Mouse (Mus musculus) hindbrain, embryonic 15.5 days (tissue): ENCODE results near the gene Zfp106. TPM values are rescaled to one million over a fixed set of nuclear protein-coding genes. Genes with fewer than 3 reads are reported as not detected.

Source experiments
- ATAC-seq: fragments of 200-750 bp; cut with Nextera tagmentation; 2 replicates; pipeline ENCODE4 v1.8.0; 2017; ENCODE audit warnings: low read depth, moderate number of reproducible peaks, moderate TSS enrichment; ENCODE audit not compliant: low FRiP score
- H3K27ac ChIP-seq: fragments of 300-500 bp; sonication (generic); replicated peaks from 2 replicates; pipeline ENCODE4 v1.5.1; 2015; ENCODE audit warnings: mild to moderate bottlenecking, inconsistent platforms
- H3K27me3 ChIP-seq: fragments of 300-500 bp; sonication (generic); 2 replicates; pipeline ENCODE4 v1.6.1; 2015; ENCODE audit warnings: control low read depth, inconsistent platforms
- H3K36me3 ChIP-seq: fragments of 300-500 bp; sonication (generic); 2 replicates; pipeline ENCODE4 v1.6.1; 2015; ENCODE audit warnings: control low read depth, inconsistent platforms
- H3K4me1 ChIP-seq: fragments of 300-500 bp; sonication (generic); replicated peaks from 2 replicates; pipeline ENCODE4 v1.6.1; 2015; ENCODE audit warnings: control low read depth, inconsistent platforms
- H3K4me2 ChIP-seq: fragments of 300-500 bp; sonication (generic); 2 replicates; pipeline ENCODE4 v1.6.1; 2015; ENCODE audit warnings: moderate library complexity, mild to moderate bottlenecking, inconsistent platforms
- H3K4me3 ChIP-seq: fragments of 300-500 bp; sonication (generic); 2 replicates; pipeline ENCODE4 v1.5.1; 2015; ENCODE audit warnings: mild to moderate bottlenecking, inconsistent platforms
- H3K9ac ChIP-seq: fragments of 300-500 bp; sonication (generic); 2 replicates; pipeline ENCODE4 v1.6.1; 2015; ENCODE audit warnings: inconsistent platforms
- H3K9me3 ChIP-seq: fragments of 300-500 bp; sonication (generic); 2 replicates; pipeline ENCODE4 v1.6.1; 2016; ENCODE audit warnings: control low read depth, inconsistent platforms
- WGBS: fragments of 180-500 bp; shearing (Covaris S2); methylation state at CpG from one replicate; pipeline ENCODE4 v1.1.7; 2015; 5-methylcytosine and 5-hydroxymethylcytosine counted together
- polyA plus RNA-seq: library from polyadenylated mRNA; unstranded; fragments of >200 nt; fragmentation: Nextera tagmentation; extraction: Ambion mirVana; gene quantifications from 2 replicates; pipeline ENCODE4 v1.2.1, GENCODE M21; 2015

Gene Zfp106
- 39.3 and 43.1 TPM in 2 replicates for polyA plus RNA-seq

DNA sequence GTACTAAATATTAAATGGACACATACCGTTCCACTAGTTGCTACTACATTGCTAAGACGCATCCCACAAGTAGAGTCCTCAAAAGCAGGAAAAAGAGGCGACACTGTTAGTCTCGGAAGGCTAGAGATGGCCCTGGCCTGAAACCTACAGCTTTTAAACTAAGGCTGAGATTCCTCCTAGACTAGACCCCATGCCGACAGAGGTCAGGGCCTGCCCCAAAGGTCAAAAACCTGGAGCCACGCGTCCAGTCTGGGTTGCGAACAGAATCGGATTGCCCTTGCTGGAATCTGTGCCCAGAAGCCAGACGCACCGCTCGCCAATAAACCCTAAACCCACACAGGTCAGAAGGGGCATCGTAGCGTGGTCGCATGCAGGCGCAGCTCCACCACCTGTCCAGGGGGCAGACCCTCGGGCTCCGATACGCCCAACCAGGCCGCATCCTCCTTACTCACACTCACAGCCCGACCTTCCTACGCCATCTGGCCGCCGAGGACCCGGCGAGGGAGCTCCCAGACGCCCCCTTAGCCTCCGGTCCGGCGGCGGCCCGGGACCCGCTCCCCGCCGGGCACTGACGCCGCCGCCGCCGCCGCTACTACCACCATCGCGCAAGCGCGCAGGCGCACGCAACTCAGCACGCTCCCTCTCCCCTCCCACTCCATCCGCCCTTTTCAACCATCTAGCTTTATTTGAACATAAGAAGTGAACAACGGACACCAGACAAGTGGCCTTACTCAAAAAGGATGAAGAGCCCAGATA is at the start of gene Zfp106:
Gene Zfp106 (minus strand): TSS at position 609 of the 756 bp plus-strand sequence.
- H3K9ac ChIP-seq = peak within 1 kb of the TSS; percentile 87
- H3K4me3 ChIP-seq = peak within 1 kb of the TSS; percentile 68
- H3K36me3 ChIP-seq = no peaks in the 10 kb centered on the region
- peak within 1 kb of the TSS; percentile 69 for H3K4me2 ChIP-seq
- no peaks in the 10 kb centered on the region for H3K27me3 ChIP-seq
- H3K9me3 ChIP-seq = no peaks in the 10 kb centered on the region
- under 1% methylated on average over 50 of the region's 50 CpGs for WGBS
- peak; percentile 91 for ATAC-seq
- H3K27ac ChIP-seq = peak within 1 kb of the TSS; percentile 74
- H3K4me1 ChIP-seq = peaks cover 24% of the 10 kb centered on the region

GRCm38 (mm10) chr2:120608830-120609723 is 45.4 kb upstream of the Zfp106 start, which contains the start of the genes Haus2 and Lrrc57:
Gene Haus2, plus strand, starts transcription at chr2:120609383.
Gene Lrrc57, minus strand, starts transcription at chr2:120609520.
- H3K4me3 ChIP-seq = peak within 1 kb of the TSS; percentile 99
- no peaks in the 10 kb centered on the region for H3K27me3 ChIP-seq
- no peaks in the 10 kb centered on the region for H3K9me3 ChIP-seq
- H3K9ac ChIP-seq = peak within 1 kb of the TSS; percentile 97
- ATAC-seq = peak; percentile 96
- peak within 1 kb of the TSS; percentile 90 for H3K27ac ChIP-seq
- H3K4me1 ChIP-seq = peaks cover 24% of the 10 kb centered on the region
- peaks cover 22% of the 10 kb centered on the region for H3K36me3 ChIP-seq
- under 1% methylated on average over 52 of the region's 52 CpGs for WGBS
- peak within 1 kb of the TSS; percentile 96 for H3K4me2 ChIP-seq

GRCm38 (mm10) chr2:120606021-120606690 is 42.5 kb upstream of the Zfp106 start:
- Histone ChIP-seq H3K4me1 (peaks cover 24% of the 10 kb centered on the region), H3K4me2 (no peak overlapping the region), H3K4me3 (no peak overlapping the region), H3K27ac (no peak overlapping the region), H3K9ac (no peak overlapping the region), H3K9me3 (no peaks in the 10 kb centered on the region), H3K27me3 (no peaks in the 10 kb centered on the region), H3K36me3 (peaks cover 23% of the 10 kb centered on the region)
- 85% methylated on average over 6 of the region's 6 CpGs for WGBS
- ATAC-seq = no peak

DNA sequence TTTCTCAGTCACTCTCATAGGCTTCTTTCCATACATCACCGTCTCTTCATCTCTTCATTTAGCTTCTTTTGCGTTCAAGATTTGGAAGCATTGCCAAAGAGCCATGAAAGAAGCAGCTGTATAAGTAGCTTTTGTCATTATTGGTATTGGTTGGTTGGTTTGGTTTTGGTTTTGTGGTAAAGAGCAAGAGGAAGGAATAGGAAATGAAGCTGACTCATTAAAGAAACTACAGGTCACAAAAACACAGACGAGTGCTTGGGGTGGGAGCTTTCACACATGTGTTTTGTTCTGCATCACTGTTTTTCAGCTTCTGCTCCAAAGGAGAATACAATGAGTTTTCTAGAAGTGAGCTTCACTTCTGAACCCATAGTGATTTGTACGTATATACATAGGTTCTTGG is 35.9 kb upstream of the Zfp106 start:
- H3K9ac ChIP-seq = no peak overlapping the region
- no peak for ATAC-seq
- no peaks in the 10 kb centered on the region for H3K9me3 ChIP-seq
- no peak overlapping the region for H3K4me3 ChIP-seq
- H3K4me2 ChIP-seq = no peak overlapping the region
- no peaks in the 10 kb centered on the region for H3K27me3 ChIP-seq
- 90% methylated on average over 4 of the region's 4 CpGs for WGBS
- peaks cover 61% of the 10 kb centered on the region for H3K36me3 ChIP-seq
- H3K27ac ChIP-seq = no peak overlapping the region
- no peaks in the 10 kb centered on the region for H3K4me1 ChIP-seq

DNA sequence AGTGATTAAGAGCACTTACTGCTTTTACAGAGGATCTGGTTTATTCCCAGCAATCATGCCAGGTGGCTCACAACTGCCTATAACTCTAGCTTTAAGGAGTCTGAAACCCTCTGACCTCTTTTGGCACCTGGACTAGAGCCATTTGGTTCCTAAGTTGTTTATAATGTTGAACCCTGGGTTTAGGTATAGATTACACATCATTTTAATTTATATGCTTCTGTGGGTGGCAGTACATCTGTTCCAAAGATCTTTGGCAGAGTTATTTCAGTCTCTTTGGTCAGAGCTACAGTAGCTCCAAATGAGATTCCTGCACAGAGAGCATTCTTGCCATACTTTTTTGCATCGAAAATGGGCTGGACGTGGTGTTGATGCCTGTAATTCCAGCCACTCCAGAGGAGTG is 34.1 kb upstream of the Zfp106 start:
- H3K27ac ChIP-seq = no peak overlapping the region
- no peak overlapping the region for H3K9ac ChIP-seq
- peaks cover 54% of the 10 kb centered on the region for H3K36me3 ChIP-seq
- H3K4me1 ChIP-seq = no peaks in the 10 kb centered on the region
- 93% methylated on average over 2 of the region's 2 CpGs for WGBS
- ATAC-seq = no peak
- no peak overlapping the region for H3K4me3 ChIP-seq
- H3K27me3 ChIP-seq = no peaks in the 10 kb centered on the region
- no peak overlapping the region for H3K4me2 ChIP-seq
- no peaks in the 10 kb centered on the region for H3K9me3 ChIP-seq

GRCm38 (mm10) chr2:120592227-120592626 is 28.6 kb upstream of the Zfp106 start:
- WGBS = 90% methylated on average over 1 of the region's 1 CpGs

DNA sequence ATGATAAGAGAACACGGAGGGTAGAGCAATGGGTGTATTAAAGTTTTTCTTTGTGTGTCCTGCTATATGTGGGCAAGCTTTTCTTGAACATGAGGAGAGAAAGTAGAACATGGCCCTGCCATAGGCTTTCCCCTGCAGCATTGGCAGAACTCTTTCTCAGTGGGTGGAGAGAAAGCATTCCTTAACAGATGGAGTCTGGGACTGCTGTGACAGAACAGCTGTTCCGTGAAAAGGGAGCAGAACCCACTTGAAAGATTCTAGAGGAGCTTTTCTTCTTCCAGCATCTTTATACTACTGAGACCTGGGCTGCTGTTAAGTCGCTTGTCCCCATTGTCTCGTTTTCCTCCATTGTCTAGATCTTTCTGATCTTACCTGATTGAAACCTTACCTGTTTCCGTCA is 26.1 kb upstream of the Zfp106 start:
- peaks cover 31% of the 10 kb centered on the region for H3K36me3 ChIP-seq
- WGBS = 85% methylated on average over 5 of the region's 5 CpGs

More at GRCm38 (mm10) chr2:120592227-120592626, 28.6 kb upstream of the Zfp106 start:
- no peak for ATAC-seq
- H3K27ac ChIP-seq = no peak overlapping the region
- H3K27me3 ChIP-seq = no peaks in the 10 kb centered on the region
- H3K9ac ChIP-seq = no peak overlapping the region
- H3K4me1 ChIP-seq = no peaks in the 10 kb centered on the region
- peaks cover 28% of the 10 kb centered on the region for H3K36me3 ChIP-seq
- H3K4me2 ChIP-seq = no peak overlapping the region
- H3K9me3 ChIP-seq = no peaks in the 10 kb centered on the region
- H3K4me3 ChIP-seq = no peak overlapping the region

DNA sequence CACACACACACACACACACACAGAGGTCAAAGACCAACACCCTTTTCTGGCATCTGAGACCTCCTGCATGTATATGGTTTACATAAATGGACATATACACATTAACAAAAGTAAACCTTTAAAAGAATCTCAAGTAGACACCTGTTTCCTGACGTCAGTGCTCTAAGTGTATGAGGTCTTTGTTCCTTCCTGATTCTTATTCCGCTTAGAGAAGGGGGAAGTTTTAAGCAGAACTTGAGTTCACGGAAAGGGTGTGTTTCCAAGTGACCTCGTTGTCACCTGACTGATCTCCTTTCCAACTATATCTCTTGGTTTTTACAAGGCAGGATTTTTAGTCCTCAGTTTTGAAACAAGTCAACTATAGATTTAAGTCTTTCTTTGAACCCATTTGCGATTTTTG is 14.6 kb upstream of the Zfp106 start:
- Histone ChIP-seq H3K4me3 (no peak overlapping the region), H3K4me1 (no peaks in the 10 kb centered on the region), H3K9ac (no peak overlapping the region), H3K27me3 (no peaks in the 10 kb centered on the region), H3K27ac (no peak overlapping the region), H3K4me2 (no peak overlapping the region), H3K36me3 (peaks cover 2% of the 10 kb centered on the region; the same call in 1 of the 2 replicates), H3K9me3 (no peaks in the 10 kb centered on the region)
- ATAC-seq = no peak
- WGBS = 88% methylated on average over 5 of the region's 5 CpGs

More for the DNA sequence above, 26.1 kb upstream of the Zfp106 start:
- H3K27me3 ChIP-seq = no peaks in the 10 kb centered on the region
- no peak for ATAC-seq
- H3K9ac ChIP-seq = no peak overlapping the region
- H3K4me1 ChIP-seq = no peaks in the 10 kb centered on the region
- H3K4me2 ChIP-seq = no peak overlapping the region
- H3K9me3 ChIP-seq = no peaks in the 10 kb centered on the region
- no peak overlapping the region for H3K4me3 ChIP-seq
- no peak overlapping the region for H3K27ac ChIP-seq

DNA sequence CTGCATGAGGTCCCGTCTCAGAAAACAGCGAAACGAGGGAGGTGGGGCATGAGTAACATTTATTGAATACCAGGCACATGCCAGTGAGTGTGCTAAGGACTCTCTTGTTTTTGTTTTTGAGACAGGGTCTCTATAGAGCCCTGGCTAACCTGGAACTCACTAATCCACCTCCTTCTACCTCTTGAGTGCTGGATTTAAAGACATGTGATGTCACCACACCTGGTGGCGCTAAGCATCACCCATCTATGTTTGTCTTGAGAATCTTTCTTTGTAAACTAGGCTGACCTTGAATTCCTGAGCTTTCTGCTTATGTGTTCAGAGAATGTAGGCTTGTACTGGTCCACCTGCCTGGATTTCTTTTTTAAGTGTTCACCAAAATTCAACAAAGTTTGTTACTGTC is 14.2 kb upstream of the Zfp106 start:
- no peak overlapping the region for H3K4me3 ChIP-seq
- no peak overlapping the region for H3K9ac ChIP-seq
- ATAC-seq = no peak
- 89% methylated on average over 4 of the region's 4 CpGs for WGBS
- no peaks in the 10 kb centered on the region for H3K4me1 ChIP-seq
- peaks cover 2% of the 10 kb centered on the region; the same call in 1 of the 2 replicates for H3K36me3 ChIP-seq
- no peaks in the 10 kb centered on the region for H3K27me3 ChIP-seq
- H3K9me3 ChIP-seq = no peaks in the 10 kb centered on the region
- H3K4me2 ChIP-seq = no peak overlapping the region
- H3K27ac ChIP-seq = no peak overlapping the region

- Histone ChIP-seq H3K36me3 (peaks cover 2% of the 10 kb centered on the region; the same call in 1 of the 2 replicates), H3K9ac (no peak overlapping the region), H3K4me3 (no peak overlapping the region), H3K27me3 (no peaks in the 10 kb centered on the region), H3K27ac (no peak overlapping the region), H3K9me3 (no peaks in the 10 kb centered on the region), H3K4me1 (no peaks in the 10 kb centered on the region), H3K4me2 (no peak overlapping the region)
- 93% methylated on average over 2 of the region's 2 CpGs for WGBS
- ATAC-seq = no peak
Observed at GRCm38 (mm10) chr2:120575978-120576377, 12.3 kb upstream of the Zfp106 start.

DNA sequence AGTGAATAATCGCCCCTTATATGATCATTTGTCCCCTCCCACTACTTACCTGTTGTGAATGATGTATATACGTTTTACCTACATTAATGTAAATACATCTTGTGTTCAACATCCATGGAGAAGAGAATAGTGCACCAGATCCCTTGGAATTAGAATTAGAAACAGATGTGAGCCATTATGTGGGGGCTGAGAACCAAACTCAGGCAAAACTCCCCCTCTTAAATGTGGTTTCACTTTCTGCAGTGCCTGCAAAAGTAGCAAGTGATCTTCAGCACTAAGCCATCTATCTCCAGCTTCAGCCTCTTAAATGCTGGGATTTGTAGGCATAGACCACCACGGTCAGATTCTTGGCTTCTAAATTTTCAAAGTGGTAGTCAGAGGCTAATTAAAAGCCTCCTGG is 11.5 kb upstream of the Zfp106 start:
- WGBS = 93% methylated on average over 3 of the region's 3 CpGs
- Histone ChIP-seq H3K9me3 (no peaks in the 10 kb centered on the region), H3K9ac (no peak overlapping the region), H3K4me1 (no peaks in the 10 kb centered on the region), H3K4me2 (no peak overlapping the region), H3K27ac (no peak overlapping the region), H3K27me3 (no peaks in the 10 kb centered on the region), H3K4me3 (no peak overlapping the region), H3K36me3 (peaks cover 2% of the 10 kb centered on the region; the same call in 1 of the 2 replicates)
- ATAC-seq = no peak
